Mouse (Mus musculus) kidney, adult 18-20 months (tissue): ENCODE results near the gene Dgkd.

Experiments used
- DNase-seq: peaks from one replicate; pipeline ENCODE4 v3.0.0; 2021

Dgkd gene

DNA sequence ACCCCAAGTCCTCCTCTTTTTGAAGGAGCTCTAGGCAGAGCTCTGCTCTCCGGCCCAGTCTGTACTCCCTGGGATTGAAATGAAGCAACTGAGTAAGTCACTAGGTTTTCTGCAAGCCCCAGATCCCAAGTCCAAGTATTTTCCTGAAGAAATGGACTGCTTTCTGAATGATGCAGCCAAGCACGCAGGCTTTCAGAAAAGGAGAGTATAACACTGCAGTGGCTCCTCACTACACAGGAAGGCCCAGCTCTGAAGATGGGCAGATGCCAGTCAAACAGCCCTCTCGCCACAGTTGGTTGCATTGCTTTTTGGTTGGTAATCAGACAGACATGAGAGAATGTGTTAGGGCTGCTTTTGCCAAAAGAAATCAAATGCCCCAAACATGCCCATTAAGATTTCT is 98.6 kb downstream of the Dgkd start:
- no peak for DNase-seq

GRCm38 (mm10) chr1:87953073-87953472 is 100.0 kb downstream of the Dgkd start:
- no peak for DNase-seq

DNA sequence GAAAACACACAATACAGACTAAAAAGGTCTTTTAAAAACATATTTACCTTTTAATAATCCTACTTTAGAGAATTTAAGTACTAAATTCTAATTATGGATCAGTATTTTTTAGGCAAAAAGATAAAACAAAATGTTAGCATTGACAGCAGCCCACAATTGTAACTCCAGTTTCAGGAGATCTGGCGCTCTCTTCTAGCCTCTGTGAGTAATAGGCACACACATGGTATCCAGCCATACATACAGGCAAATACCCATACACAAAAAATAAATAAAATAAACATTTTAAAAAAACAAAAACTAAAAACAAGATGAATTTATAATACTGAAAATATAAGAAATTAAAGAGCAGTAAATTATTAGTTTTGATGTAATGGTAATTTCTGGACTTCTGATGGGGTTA is 105.8 kb downstream of the Dgkd start:
- DNase-seq: no peak

GRCm38 (mm10) chr1:87959532-87959931 is 106.4 kb downstream of the Dgkd start:
- no peak for DNase-seq

GRCm38 (mm10) chr1:87959998-87960431 is 106.9 kb downstream of the Dgkd start:
- DNase-seq: no peak

DNA sequence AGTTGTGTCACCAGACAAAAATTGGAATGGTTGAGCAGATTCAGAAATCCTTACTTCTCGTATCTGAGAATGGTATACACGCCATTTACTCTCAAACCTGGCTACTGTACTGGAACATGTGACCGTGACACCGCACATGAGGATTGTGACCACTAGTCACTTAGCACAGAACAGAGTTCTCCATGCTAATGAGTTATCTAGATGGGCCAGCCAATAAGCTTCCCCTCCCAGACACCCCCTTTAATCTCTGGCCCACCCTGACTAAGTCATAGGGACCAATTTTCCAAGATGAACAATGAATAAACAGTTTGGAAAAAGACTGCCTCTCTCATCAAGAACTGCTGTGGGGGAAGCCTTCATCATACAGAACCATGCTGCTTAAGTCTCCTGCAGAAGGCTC is 107.7 kb downstream of the Dgkd start:
- no peak for DNase-seq

- no peak for DNase-seq
These were observed 108.5 kb downstream of the Dgkd start for GRCm38 (mm10) chr1:87961459-87962167.

- DNase-seq: no peak
These were observed 117.3 kb downstream of the Dgkd start for GRCm38 (mm10) chr1:87970381-87970780.

DNA sequence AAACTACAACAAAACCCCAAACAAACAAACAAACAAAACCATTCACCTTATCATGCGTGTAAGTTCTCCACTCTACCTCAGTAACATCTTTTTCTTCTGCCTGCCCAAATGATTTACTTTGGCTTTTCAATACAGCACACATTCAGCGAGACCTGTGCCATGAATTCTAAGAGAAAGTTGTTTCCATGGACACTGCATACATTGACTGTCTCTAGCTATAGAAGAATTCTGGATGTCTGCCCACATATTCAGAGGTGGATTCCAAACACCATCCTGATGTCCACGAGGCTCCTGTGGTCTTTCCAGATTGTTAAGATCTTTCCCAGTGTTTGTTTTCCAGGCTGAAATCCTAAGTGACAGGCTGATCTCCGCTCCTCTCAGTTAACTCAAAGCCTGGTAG is 129.2 kb downstream of the Dgkd start:
- no peak for DNase-seq

- no peak for DNase-seq
These were observed 139.6 kb downstream of the Dgkd start for GRCm38 (mm10) chr1:87992716-87993115.
